Mouse (Mus musculus): ENCODE measurements around the gene Lin28a.

The Lin28a gene

GRCm38 (mm10) chr4:134018779-134019145 lies at the start of gene Lin28a:
Gene Lin28a, minus strand, starts transcription at chr4:134018841.
- no peak for DNase-seq

- DNase-seq: no peak
These were observed 49.3 kb upstream of the Lin28a start for GRCm38 (mm10) chr4:134067833-134068544.

GRCm38 (mm10) chr4:134067383-134067782 lies 48.7 kb upstream of the Lin28a start:
- DNase-seq: no peak

- DNase-seq: no peak
These were observed 46.9 kb upstream of the Lin28a start for GRCm38 (mm10) chr4:134065431-134066004.

GRCm38 (mm10) chr4:134062561-134062960 lies 43.9 kb upstream of the Lin28a start:
- DNase-seq: no peak

GRCm38 (mm10) chr4:134061944-134062446 lies 43.4 kb upstream of the Lin28a start:
- DNase-seq: no peak

GRCm38 (mm10) chr4:134061166-134061830 lies 42.7 kb upstream of the Lin28a start:
- DNase-seq: no peak

GRCm38 (mm10) chr4:134060135-134060865 lies 41.7 kb upstream of the Lin28a start, which contains the start of gene Crybg2:
Gene Crybg2, plus strand, starts transcription at chr4:134060815.
- no peak for DNase-seq

- no peak for DNase-seq
These were observed 40.3 kb upstream of the Lin28a start for GRCm38 (mm10) chr4:134058908-134059307.

GRCm38 (mm10) chr4:134058166-134058715 lies 39.6 kb upstream of the Lin28a start:
- DNase-seq: no peak

GRCm38 (mm10) chr4:134053538-134053937 lies 34.9 kb upstream of the Lin28a start, which contains the start of gene Zfp683:
Gene Zfp683, plus strand, starts transcription at chr4:134053838.
- DNase-seq: no peak

- DNase-seq: no peak
These were observed 33.9 kb upstream of the Lin28a start for GRCm38 (mm10) chr4:134052560-134052959.

- no peak for DNase-seq
These were observed 33.3 kb upstream of the Lin28a start for GRCm38 (mm10) chr4:134051912-134052311.

- DNase-seq: no peak
These were observed 29.0 kb upstream of the Lin28a start for GRCm38 (mm10) chr4:134047648-134048047.

GRCm38 (mm10) chr4:134043041-134043440 lies 24.4 kb upstream of the Lin28a start:
- no peak for DNase-seq

GRCm38 (mm10) chr4:134041317-134042123 lies 22.9 kb upstream of the Lin28a start:
- no peak for DNase-seq

- DNase-seq: peak; percentile 55 to 83
These were observed 17.3 kb upstream of the Lin28a start for GRCm38 (mm10) chr4:134035953-134036352.

- no peak for DNase-seq
These were observed 7.2 kb upstream of the Lin28a start for GRCm38 (mm10) chr4:134025802-134026201.

- peak in 1 of 2 experiments; percentile 69 for DNase-seq
These were observed 2.0 kb upstream of the Lin28a start for GRCm38 (mm10) chr4:134020621-134021020.

- DNase-seq: no peak
These were observed 1.2 kb upstream of the Lin28a start for GRCm38 (mm10) chr4:134019641-134020351.

- no peak for DNase-seq
These were observed 569 bp upstream of the Lin28a start for GRCm38 (mm10) chr4:134019210-134019609.

All from spleen, adult 18-20 months (tissue).